Mouse (Mus musculus) gastrocnemius, postnatal 36 days (tissue): ENCODE measurements at regions not wholly inside any gene's neighbourhood (a gene's known extent, or its start where the extent isn't known, plus 50 kb on each side); places are given as distances from the start of the nearest gene placed in this dataset.

Experiments used
- DNase-seq, 2 experiments: peaks; one replicate each; pipeline ENCODE4 v3.0.0; 2022
- intact Hi-C: fragments of 180-260 bp; cut with DNase I; formaldehyde crosslinking; loops from one replicate; pipeline ENCODE4 v1.15.1; 2025

- intact Hi-C loops = no loop called here
- no peak for DNase-seq
Measured at GRCm38 (mm10) chr13:107909343-107910067, 134.7 kb upstream of the Smim15 start.

GRCm38 (mm10) chr13:107907966-107908365, 136.3 kb upstream of the Smim15 start:
- intact Hi-C loops = no loop called here

GRCm38 (mm10) chr13:107904851-107905250, 139.4 kb upstream of the Smim15 start:
- intact Hi-C loops = no loop called here
- DNase-seq = no peak

More at GRCm38 (mm10) chr13:107907966-107908365, 136.3 kb upstream of the Smim15 start:
- DNase-seq = no peak

GRCm38 (mm10) chr13:107904051-107904740, 140.1 kb upstream of the Smim15 start:
- no peak for DNase-seq
- intact Hi-C loops = no loop called here

- intact Hi-C loops = no loop called here
- DNase-seq = no peak
Measured at GRCm38 (mm10) chr13:107903150-107903959, 140.9 kb upstream of the Smim15 start.

DNA sequence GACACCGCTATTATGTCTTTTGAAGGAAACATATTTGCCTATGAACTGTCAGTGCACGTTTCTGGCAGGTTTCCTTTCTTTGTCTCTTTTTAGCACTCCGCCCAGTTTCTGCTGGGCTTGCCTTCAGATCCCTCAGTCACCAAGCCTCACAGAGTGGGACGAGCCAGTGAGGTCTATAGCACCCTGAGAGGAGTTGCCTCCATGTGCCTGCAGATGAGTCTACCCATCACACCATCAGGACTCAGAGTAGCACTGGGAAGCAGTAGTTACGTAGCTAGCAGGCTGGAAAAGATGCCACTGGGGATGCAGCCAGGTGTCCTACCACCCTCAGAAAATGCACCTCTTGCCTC, 141.5 kb upstream of the Smim15 start:
- intact Hi-C loops = no loop called here
- no peak for DNase-seq

DNA sequence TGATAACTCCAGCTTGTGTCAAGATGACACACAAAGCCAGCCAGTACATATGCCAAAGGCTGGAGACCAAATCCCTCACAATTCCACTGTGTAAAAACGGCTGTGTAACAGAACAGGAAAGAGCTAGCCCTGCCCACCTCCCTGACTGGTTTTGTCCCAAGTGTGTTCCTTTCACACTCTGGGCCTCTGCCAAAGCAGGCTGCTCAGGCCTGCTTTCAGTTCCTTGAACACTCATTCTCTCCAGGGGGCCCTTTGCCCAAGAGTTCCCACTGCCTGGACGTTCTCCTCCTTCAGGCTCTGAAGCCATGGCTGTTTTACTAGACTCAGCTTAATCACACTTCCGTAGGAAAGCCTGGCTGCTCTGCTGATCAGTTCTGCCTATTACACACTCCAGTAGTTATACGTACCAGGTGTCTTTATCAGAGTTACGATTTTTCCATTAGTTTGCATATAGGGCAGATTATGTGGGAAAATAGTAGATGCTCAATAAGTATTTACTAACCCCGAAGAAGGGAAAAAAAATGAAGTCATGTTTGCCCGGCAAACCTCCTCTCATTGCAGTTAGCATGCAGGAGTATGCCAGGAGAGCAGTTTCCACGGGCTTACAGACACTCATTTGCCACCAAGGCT, 144.5 kb upstream of the Smim15 start:
- intact Hi-C loops = no loop called here
- peak in 1 of 2 experiments; percentile 27 for DNase-seq

DNA sequence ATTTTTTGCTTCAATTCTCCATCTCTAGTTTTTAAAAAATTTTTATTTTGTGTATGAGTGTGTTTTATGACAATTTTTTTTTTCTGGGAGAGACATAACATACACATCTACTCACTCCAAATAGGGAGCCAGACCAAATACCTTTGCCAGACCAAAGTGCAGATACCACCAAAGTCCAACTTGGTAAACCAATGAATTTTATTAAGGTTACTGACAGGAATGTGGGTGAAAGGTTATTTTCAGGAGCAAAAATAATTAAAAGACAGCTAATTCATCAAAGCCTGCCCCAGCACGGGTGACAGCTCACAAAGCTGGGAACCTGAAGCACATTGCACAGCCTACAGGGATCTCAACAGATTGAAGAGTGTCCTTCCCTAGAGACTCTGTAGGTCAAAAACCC, 146.6 kb upstream of the Smim15 start:
- intact Hi-C loops = no loop called here
- DNase-seq = no peak

- DNase-seq = no peak
- intact Hi-C loops = no loop called here
Measured at GRCm38 (mm10) chr13:107897184-107897583, 147.1 kb upstream of the Smim15 start.

GRCm38 (mm10) chr13:107893581-107894183, 150.6 kb upstream of the Smim15 start:
- intact Hi-C loops = loop anchor here (5.0 kb wide), 3 partner anchors 49 to 264 kb away; partner anchors contain the start of genes Ercc8, Ndufaf2 and Smim15
- no peak for DNase-seq

DNA sequence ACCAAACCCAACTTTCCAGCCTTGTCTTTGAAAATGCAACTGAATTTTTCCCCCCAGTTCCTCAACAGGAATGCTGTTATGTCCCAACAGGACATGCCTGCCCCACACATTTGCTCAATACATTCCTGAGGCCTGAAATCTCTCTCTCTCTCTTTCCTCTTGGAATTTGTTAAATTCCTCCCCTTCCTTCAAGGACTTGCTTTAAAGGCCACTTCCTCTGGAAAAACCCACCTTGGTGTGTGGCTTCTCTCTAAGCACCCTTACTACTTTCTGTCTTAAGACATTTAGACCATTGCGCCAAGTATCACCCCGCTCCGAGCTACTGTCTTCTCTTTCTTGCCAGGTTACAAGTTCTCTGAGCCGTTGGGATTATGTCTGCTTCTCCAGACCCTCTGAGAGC, 151.2 kb upstream of the Smim15 start:
- intact Hi-C loops = loop anchor here (5.0 kb wide), 3 partner anchors 49 to 264 kb away; partner anchors contain the start of genes Ercc8, Ndufaf2 and Smim15
- DNase-seq = no peak

DNA sequence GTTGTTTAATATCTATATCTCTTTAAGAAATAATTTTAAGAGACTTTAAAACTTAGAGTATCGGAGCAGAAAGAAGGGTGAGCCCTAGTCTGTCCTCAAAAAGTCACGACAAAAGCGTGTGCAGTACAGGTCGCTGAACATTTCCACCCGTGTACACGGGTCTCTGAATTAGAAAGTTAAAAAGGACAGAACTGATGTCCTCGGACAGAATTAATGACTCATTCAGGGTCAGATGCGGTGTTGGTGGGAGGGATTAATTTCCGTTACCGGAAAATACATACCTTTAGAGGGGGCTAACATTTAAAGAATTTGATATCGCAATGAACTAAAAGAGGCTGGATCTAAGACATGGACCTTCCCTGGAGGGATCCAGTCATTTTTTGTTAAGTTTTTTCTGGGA, 152.3 kb upstream of the Smim15 start:
- DNase-seq = no peak
- intact Hi-C loops = loop anchor here (2.0 to 5.0 kb wide), 4 partner anchors 50 to 265 kb away; partner anchors contain the start of genes Ercc8, Ndufaf2 and Smim15

DNA sequence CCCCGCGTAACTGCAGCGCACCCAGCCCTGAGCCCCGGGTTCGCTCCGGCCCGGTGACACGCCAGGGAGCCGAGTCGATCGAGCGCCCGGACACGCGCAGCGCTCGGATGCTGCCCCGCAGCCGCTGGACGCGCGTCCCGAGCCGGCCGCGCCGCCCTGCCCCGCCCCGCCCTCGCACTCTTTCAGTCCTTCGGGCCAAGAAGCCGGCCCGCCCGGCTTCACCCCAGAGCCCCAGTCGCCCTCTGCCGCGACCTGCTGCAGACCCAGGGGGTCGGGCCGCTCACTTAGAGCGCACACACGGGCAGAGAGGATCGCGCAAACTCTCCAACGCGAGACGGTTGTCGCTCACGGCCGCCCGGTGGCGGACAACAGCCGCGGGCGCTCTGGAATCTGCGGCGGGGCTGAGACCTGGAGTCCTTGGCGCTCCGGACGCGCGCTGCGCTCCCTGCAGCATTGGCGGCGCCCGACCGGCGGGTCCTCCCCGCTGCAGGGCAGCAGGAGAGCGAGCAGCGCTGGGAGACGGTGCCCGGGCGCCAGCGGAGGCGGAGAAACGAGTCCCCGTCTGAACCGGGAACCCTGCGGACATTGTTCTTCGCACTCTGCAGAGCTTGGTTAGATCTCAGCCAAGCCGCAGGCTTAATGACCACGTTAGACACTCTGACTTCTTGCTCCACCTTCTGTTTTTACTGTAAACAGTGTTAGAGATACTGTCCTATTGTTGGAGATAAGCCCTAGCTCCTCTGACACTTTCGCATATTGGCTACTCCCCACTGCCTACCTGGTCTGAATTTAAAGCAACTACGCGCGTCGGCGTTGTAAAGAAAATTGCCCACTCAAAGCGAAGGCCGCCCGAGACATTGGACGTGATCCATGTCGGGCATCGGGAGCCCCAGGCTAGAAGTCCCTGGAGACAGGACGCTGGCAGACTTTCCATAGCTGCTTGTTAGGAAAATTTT, 153.1 kb upstream of the Smim15 start:
- peak; percentile 46 to 65 for DNase-seq
- intact Hi-C loops = loop anchor here (2.0 to 5.0 kb wide), 4 partner anchors 51 to 266 kb away; partner anchors contain the start of genes Ercc8, Ndufaf2 and Smim15

DNA sequence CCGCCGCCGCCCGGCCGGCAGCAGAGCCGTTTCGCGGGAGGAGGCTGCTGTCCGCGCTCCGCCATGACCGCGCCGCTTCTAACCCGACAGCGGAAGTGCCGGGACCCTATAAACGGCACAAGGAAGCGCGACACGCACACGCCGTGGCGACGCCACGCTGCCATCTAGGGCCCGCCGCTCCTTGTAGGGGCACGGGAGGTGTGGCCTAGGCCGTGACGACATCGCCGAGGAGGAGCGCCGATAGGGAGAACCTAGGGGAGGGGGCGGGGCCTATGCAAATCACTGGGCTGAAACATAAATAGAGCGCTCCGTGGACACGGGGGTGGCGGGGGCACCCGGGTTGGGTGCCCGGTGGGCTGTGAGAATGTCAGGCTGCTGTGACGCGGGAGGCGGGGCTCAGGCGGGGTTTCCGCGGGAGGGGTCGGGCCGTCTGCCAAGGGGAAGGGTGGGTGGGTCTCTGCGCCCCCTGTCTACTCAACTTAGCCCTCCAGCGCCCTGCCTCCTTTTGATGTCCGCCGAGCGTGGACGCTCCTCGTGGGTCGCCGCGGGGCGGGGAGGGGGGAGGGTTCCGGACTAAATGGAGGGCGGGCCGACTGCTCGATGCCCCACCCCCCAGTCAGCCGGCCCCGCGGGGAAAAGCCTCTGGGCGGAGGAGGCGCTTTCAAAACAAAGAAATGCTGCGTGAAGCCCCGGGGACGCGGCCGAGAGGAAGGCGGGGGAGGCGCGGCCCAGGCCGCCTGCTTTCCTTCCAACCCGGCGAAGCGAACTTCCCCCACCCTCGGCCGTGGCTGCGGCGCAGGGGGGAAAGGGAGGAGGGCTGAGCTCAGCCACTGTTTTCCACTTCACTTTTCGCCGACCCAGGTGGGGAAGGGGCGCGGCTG, 154.0 kb upstream of the Smim15 start:
- peak; percentile 96 to 99 for DNase-seq
- intact Hi-C loops = loop anchor here (2.0 to 5.0 kb wide), 4 partner anchors 52 to 267 kb away; partner anchors contain the start of genes Ercc8, Ndufaf2 and Smim15

- DNase-seq = peak in 1 of 2 experiments; percentile 8
- intact Hi-C loops = no loop called here
Measured at GRCm38 (mm10) chr13:107889588-107889984, 154.7 kb upstream of the Smim15 start.

DNA sequence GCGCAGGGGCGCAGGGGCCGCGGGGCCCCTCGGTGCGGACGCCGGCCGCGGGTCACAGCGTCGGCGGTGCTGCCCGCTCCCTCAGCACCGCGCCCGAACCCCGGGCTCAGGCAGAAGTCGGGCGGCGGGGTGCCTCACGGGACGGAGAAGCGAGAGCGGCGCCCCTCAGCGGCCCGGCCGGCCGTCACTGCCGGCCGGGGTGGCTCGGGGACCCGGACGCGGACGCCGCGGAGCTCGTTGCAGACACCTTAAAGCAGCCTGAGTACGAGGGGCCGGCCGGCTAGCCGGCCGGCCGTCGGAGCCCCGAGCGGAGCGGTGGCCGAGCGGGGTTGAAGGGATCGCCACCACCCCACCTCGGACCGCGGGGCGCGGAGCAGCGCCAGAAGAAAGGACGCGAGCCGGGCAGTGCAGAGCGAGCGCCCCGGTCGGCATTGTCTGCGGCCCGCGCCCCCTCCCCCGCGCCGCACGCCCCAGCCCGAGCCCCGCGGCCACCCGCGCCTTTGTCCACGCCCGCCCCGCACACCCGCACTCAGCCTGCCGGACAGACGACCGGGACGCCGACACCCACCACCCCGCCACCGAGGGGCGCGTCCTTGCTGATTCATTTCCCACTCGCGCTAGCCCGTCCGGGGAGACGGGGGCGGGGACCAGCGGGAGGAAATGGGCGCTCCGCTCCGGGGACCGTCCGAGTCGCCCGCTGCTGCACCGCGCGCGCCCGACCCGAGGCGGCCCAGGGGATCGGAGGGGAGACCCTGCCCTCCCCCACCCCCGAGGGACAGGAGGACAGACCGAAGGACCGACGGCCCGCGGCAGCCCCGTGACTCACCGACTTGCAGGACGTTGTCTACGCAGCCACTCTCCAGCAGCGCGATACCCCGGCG, 155.4 kb upstream of the Smim15 start:
- DNase-seq = peak; percentile 46 to 47
- intact Hi-C loops = no loop called here

GRCm38 (mm10) chr13:107888231-107888555, 156.1 kb upstream of the Smim15 start:
- no peak for DNase-seq
- intact Hi-C loops = no loop called here
